Mouse (Mus musculus) kidney, postnatal 4 days (tissue): ENCODE data around the gene Cdh13.

Source experiments
- DNase-seq, 2 experiments: peaks; one replicate each; pipeline ENCODE4 v3.0.0; 2021; ENCODE audit warnings: mixed read lengths in 2 of 2

The Cdh13 gene

GRCm38 (mm10) chr8:118831026-118831425 lies 547.5 kb downstream of the Cdh13 start:
- DNase-seq, result no peak

DNA sequence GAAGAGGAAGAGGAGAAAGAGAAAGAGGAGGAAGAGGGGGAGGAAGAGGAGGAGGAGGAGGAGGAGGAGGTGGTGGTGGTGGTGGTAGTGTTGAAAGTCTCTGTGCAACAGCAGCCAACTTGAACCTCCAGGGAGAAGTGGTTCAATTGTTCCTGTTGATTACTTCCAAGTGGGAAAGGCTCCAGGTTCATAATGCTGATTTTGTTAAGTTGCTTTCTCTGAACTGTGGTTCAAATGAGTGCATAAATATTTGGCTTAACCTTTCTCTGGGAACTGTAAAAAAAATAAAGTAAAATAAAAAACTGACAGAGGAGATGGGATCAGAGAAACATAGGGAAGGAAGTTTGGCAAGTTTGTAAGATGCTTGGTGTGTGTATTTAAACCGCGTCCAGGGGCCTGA lies 555.3 kb downstream of the Cdh13 start:
- no peak for DNase-seq

GRCm38 (mm10) chr8:118845690-118846089 lies 562.2 kb downstream of the Cdh13 start:
- no peak for DNase-seq

- no peak for DNase-seq
Observed at GRCm38 (mm10) chr8:118848021-118848420, 564.5 kb downstream of the Cdh13 start.

GRCm38 (mm10) chr8:118849515-118849914 lies 566.0 kb downstream of the Cdh13 start:
- DNase-seq, result peak in 1 of 2 experiments; percentile 15

DNA sequence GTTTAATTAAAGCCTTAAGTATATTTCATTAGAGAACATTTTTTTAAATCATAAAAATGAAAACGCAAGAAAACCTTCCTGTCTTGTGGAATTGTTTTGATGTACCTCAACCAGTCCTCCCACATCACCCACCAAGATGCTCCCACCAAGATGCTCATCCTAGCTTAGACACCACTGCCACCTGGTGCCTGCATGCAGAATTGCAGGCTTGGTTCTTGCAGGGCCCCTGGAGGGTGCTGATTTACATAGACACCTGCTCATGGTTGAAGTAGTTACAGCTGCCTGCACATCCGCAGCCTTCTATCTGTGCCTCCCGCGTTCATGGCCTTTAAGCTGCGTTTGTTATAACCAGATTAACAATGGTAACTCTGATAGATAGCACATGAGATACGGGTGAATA lies 566.8 kb downstream of the Cdh13 start:
- peak; percentile 74 to 75 for DNase-seq

- no peak for DNase-seq
Observed at GRCm38 (mm10) chr8:118851361-118851760, 567.8 kb downstream of the Cdh13 start.

DNA sequence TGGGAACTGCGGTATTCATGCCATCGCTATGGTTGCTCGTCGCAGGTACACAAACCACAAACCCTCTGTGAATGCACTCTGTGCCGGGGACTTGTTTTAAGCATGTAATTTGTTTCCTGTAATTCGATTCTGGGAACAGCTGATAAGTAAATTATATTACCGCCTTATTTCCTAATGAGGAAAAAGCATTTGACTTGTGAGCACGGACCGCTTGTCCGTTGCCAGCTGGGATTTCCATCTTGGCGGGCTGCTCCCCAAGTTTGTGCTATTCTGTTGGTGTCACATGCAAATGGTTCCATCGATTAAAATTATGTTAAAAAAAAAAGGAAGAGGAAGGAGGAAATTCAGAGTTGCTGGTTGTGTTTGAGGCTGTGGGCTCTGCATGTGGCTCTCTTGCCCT lies 569.3 kb downstream of the Cdh13 start:
- no peak for DNase-seq

DNA sequence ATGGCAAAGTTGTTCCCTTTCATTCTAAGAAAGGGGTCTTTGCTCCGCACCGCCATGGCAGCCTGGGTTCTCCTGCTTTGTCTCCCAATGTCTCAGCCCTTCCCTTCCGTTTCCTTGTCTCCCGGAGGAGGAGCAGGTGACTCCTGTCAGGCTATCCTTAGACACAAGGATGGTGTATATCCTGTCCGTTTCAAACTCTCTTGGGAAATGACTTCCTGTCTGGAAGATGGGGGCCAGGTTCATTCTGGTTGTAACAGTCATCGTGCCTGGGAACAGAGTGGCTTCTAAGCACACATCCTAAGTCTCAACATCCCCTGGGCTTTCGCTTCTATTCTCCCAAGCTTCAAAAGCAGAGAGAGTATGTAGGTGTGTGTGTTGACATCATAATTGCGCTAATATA lies 571.1 kb downstream of the Cdh13 start:
- DNase-seq, result no peak

GRCm38 (mm10) chr8:118866332-118866731 lies 582.8 kb downstream of the Cdh13 start:
- peak; percentile 30 to 41 for DNase-seq

- DNase-seq, result peak in 1 of 2 experiments; percentile 15
Observed at GRCm38 (mm10) chr8:118870711-118871110, 587.2 kb downstream of the Cdh13 start.

GRCm38 (mm10) chr8:118879939-118880825 lies 596.6 kb downstream of the Cdh13 start:
- no peak for DNase-seq

DNA sequence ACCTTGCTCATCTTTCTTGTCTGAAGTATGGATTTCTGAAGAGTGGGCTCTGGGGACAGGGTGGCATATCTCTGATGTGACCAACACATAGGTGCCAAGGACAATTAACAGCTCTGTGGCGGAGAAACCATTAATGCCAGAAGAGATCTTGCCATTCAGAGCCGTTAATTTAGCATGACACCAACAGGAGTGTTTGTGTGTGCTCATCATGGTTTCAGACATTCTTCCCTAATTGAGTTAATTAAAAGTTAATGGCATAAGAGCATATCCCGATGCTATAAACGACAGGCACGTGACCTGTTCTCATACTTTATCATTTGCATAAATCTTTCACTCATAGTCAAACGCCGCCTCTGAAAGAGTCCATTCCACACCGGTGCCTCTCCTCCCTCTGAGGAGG lies 600.8 kb downstream of the Cdh13 start:
- DNase-seq, result no peak

DNA sequence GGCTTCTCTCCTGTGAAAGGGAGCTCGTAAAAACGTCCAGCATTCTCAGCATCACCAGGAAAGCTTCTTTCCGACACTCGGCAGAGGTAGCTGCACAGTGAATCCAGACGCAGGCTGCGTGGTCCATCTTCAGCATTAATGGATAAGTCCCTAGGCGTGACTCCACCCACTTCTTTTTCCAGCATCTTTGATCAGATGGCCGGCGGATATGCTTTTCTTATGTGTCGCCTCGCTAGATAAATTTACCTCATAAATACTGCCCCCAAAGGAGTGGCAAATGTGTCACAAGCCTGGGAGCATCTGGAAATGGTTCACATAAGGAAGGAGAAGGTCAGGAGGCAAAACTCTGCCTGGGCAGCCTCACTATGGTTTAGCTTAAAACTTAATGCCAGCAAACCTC lies 601.5 kb downstream of the Cdh13 start:
- no peak for DNase-seq

DNA sequence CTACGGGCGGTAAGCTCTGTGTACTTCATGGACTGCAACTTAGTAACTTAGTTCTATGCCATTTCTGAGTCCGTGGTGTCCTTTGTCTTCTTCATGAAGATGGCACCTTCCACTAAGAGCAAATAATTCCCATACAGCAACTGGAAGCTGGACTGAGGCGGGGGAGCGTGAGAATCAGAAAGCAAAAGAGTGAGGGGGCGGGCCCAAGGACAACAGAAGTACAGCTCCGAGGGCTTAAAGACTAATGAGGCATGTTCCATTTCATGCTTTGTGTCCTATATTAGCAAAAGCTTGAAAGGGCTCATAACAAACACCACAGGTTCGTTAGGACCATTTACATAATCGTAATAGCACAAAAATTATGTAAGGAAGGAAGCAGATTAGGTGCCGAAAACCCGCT lies 618.9 kb downstream of the Cdh13 start:
- DNase-seq, result peak; percentile 6 to 17

DNA sequence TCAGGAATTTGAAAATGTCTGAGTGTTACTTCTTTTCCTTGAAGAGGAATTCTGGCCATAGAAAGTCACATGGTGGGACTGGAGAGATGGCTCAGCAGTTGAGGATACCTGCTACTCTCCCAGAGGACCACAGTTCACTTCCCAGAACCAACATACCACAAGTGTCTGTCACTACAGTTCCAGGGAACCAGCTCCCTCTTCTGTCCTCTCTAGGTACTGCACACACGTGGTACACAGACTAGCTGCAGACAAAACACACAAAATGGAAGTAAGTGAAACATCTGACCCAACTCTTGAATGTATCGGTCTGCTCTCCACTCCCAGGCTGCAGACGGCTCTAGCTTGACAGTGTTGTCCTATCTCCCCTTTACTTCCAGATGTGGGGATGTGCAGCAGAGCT lies 633.0 kb downstream of the Cdh13 start:
- DNase-seq, result peak; percentile 3 to 6

- DNase-seq, result no peak
Observed at GRCm38 (mm10) chr8:118937412-118937811, 653.9 kb downstream of the Cdh13 start.

DNA sequence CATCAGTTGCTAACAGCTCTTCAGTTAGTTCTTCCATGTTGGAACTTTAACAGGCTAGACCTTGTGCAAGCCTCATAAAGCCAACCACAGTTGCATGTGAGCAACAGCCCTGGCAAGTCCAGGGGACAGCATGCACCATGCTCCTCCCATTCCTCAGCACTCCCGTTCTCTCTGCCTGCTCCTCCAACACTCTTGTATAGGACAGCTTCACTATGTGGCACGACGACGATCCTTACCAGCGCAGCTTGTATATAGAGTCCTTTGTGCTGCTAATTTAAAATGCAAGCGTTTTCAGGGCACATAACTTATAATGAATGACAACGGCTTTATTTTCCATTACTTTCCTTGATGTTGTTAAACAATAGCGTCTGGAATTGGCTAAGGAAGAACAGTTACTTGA lies 654.5 kb downstream of the Cdh13 start:
- no peak for DNase-seq

DNA sequence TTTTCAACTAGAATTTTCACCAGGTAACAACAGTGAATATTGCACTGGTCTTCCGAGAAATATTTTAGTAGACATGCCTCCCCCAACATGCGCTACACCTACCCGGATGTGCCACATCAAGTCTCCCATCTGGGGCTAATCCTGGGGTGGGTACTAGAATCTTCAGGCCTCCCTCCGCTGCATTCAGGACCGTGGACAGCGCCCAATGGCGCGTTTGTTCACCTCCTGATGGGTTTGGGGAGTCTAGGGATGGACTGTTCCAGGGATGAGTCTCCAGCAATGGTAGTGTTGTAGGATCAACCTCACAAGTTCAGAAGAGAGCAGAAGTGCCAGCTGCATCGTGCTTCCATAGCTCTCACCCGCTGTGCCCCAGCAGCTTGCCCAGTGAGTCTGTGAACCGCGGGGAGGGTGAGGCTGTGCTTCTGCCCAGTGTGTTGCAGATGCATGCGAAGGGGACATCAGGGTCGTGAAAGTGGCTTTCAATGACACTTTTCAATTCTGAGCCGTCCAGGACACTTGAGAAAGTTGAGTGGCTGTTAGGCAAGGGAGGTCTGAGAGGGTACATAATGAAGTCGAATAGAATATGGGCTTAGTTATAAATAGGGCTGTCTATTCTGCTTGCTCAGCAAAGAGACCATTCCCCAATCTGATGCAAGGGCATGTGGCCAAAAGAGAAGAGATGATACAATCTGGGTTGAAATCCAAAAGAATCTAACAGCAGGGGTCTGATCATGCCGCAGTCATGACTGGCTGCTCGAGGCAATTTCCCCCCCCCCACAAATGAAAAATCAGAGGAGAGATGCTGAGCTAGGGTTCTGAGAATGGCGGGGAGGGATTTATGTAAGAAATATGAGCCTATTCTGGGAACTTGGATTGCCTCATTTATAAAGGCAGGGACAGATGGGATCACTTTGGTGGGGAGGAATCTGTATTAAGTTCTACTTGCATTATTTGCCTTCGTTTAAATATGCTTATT lies 668.5 kb downstream of the Cdh13 start:
- DNase-seq, result peak; percentile 69 to 76

GRCm38 (mm10) chr8:118956109-118956508 lies 672.6 kb downstream of the Cdh13 start:
- DNase-seq, result no peak

DNA sequence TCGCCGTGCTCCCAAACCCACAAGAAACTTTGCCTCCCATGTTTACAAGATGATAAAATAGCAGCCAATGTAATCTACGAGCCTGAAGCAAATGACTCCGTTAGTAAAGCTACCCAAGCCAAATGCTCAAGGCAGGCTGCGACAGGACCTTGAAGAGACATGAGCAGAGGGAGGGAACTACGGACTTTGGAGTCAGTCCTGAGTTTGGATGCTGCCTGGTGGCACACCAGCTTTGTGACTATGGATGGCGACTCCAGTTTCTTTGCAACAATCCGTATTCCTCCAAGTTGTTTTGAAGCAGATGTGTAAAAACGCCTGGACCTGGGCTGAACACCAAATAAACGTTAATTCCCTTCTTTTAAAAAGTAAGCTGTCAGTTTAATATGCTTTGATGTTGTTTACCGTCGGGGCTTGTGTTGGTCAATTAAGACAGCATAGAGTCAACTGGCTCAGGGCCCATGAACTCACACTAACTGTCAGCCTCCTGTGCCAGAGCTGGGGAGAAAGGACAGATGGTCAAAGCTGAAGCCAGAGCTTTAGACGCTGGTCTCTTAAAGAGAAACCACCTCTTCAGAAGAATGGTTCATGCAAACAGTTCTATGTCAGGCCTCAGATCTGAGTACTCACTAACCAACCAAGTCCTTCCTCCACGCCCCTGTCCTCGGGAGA lies 678.5 kb downstream of the Cdh13 start:
- DNase-seq, result peak; percentile 14 to 22

- DNase-seq, result no peak
Observed at GRCm38 (mm10) chr8:118965101-118965840, 681.7 kb downstream of the Cdh13 start.
